Mouse (Mus musculus) embryonic facial prominence, embryonic 10.5 days (tissue): ENCODE measurements at regions not wholly inside any gene's neighbourhood (a gene's known extent, or its start where the extent isn't known, plus 50 kb on each side); places are given as distances from the start of the nearest gene placed in this dataset.
"Not testable (repeated sequence)": the region's sequence is repeated elsewhere in the genome, so short reads cannot be mapped to it uniquely, and the experiment has no call there.

Experiments used
- DNase-seq: peaks from one replicate; pipeline ENCODE4 v3.0.0-alpha.2; 2017; ENCODE audit warnings: low spot score
- H3K27ac ChIP-seq: fragments of 300-500 bp; sonication (generic); replicated peaks from 2 replicates; pipeline ENCODE4 v1.5.1; 2016; ENCODE audit warnings: mild to moderate bottlenecking
- H3K27me3 ChIP-seq: fragments of 300-500 bp; sonication (generic); replicated peaks from 2 replicates; pipeline ENCODE4 v1.6.1; 2016; ENCODE audit warnings: low read depth, mild to moderate bottlenecking; ENCODE audit not compliant: poor library complexity, severe bottlenecking
- H3K36me3 ChIP-seq: fragments of 300-500 bp; sonication (generic); replicated peaks from 2 replicates; pipeline ENCODE4 v1.6.1; 2016; ENCODE audit warnings: mild to moderate bottlenecking, moderate library complexity
- H3K4me1 ChIP-seq: fragments of 300-500 bp; sonication (generic); 2 replicates; pipeline ENCODE4 v1.6.1; 2016
- H3K4me3 ChIP-seq: fragments of 300-500 bp; sonication (generic); 2 replicates; pipeline ENCODE4 v1.5.1; 2016; ENCODE audit warnings: mild to moderate bottlenecking, moderate library complexity
- H3K9me3 ChIP-seq: fragments of 300-500 bp; sonication (generic); 2 replicates; pipeline ENCODE4 v1.6.1; 2016; ENCODE audit warnings: mild to moderate bottlenecking
- WGBS: fragments of 180-500 bp; shearing (Covaris S2); methylation state at CpG from one replicate; pipeline ENCODE4 v1.1.7; 2016; 5-methylcytosine and 5-hydroxymethylcytosine counted together

GRCm38 (mm10) chr1:81739392-81739791, 493.5 kb upstream of the Gm9747 start:
- Histone ChIP-seq H3K36me3 (no peaks in the 10 kb centered on the region), H3K4me1 (peaks cover 19% of the 10 kb centered on the region), H3K27ac (no peak overlapping the region), H3K9me3 (no peaks in the 10 kb centered on the region), H3K27me3 (no peaks in the 10 kb centered on the region), H3K4me3 (no peak overlapping the region)
- 52% methylated on average over 3 of the region's 3 CpGs for WGBS
- DNase-seq: no peak

GRCm38 (mm10) chr1:81739981-81740380, 492.9 kb upstream of the Gm9747 start:
- WGBS: 91% methylated on average over 1 of the region's 1 CpGs
- DNase-seq: no peak

DNA sequence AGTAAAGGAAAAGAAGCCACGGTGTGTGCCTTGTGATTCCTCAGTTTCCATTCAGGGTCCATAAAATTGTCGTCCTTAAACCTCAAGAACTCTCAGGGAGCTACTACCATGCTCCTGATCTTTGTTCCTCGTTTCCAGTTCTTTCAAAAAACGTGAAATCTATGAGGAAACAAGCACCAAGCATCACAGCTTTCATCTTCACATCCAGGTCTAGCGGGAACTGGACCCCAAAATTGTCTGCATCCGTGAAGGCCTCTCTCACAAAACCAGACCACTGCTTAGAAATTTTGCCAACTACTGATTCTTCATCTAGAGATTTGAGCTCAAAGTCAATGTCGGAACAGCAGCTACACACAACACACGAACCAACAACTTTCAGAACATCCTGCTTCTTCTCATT, 491.0 kb upstream of the Gm9747 start:
- H3K4me3 ChIP-seq, H3K9me3 ChIP-seq, H3K27me3 ChIP-seq, DNase-seq, H3K27ac ChIP-seq, H3K36me3 ChIP-seq: not testable (repeated sequence)
- 90% methylated on average over 8 of the region's 8 CpGs for WGBS
- H3K4me1 ChIP-seq: peaks cover 32% of the 10 kb centered on the region

More at GRCm38 (mm10) chr1:81739981-81740380, 492.9 kb upstream of the Gm9747 start:
- Histone ChIP-seq H3K27ac (no peak overlapping the region), H3K4me3 (no peak overlapping the region), H3K4me1 (peaks cover 24% of the 10 kb centered on the region), H3K9me3 (no peaks in the 10 kb centered on the region), H3K27me3 (no peaks in the 10 kb centered on the region), H3K36me3 (no peaks in the 10 kb centered on the region)

GRCm38 (mm10) chr1:81744524-81744923, 488.4 kb upstream of the Gm9747 start:
- 42% methylated on average over 8 of the region's 8 CpGs for WGBS
- no peaks in the 10 kb centered on the region for H3K27me3 ChIP-seq
- H3K27ac ChIP-seq: peak overlapping the region; percentile 70
- DNase-seq: peak; percentile 74
- no peak overlapping the region for H3K4me3 ChIP-seq
- H3K9me3 ChIP-seq: no peaks in the 10 kb centered on the region
- H3K36me3 ChIP-seq: no peaks in the 10 kb centered on the region
- H3K4me1 ChIP-seq: peaks cover 18% of the 10 kb centered on the region

DNA sequence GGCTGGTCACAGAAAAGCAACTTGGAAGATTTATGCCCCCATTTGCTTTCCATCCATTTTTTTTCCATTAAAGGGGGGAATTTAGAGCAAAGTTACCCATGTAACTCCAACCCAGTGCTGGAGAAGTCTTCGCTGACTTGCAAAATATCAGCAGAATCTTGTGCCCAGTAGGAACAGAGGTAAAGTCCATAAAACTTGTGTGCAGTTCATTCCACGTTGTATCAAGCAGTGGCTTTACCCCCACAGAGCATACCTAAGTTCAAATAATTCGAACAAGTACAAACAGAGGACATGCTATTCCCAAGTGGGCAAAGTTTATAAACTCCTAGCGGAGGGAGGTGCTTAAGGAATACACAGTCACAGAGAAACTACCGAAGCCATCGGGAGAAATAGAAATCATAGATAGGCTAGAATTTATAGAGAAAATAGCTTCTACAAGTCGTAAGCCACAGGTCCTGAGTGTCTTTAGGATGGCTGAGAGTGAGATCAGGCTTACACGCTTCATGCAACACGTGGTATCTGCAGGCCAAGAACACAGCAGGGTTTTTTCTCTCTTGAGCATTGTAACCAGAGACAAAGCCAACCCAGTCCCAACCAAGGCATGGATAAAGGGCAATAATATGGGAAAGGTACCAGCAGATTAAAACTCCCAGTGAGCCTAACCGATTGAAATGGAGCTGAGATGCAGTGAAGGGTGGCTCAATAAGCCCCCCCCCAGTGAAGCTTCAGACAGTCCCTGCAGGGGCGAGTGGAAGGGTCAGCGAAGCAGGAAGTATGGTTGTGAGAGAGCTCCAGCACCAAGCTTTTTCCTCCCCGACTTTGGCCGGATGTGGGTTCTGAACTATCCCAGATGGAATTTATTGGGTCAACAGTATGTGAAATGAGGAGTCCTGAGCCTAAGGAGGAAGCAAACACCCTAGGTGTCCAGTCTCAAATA, 487.6 kb upstream of the Gm9747 start:
- peak; percentile 15 for DNase-seq
- H3K9me3 ChIP-seq: no peaks in the 10 kb centered on the region

DNA sequence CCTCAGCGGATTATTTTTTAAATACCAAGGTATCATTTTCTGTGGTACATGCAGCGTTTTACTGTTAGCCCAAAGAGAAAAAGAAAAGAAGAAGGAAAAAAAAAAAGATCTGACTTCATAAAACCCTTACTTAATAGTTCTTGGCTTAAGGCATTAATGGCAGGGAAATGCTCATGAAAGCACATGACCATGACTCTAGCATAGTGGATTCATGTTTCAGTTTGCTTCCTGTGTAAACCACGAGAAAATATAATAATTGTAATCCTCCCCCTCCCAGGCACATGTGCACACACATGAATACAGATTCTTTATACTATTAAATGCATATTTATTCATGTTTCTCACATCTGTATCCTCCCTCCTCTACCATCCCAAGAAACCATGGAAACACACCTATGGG, 486.9 kb upstream of the Gm9747 start:
- H3K4me3 ChIP-seq: no peak overlapping the region
- no peaks in the 10 kb centered on the region for H3K27me3 ChIP-seq
- 85% methylated on average over 3 of the region's 3 CpGs for WGBS
- H3K9me3 ChIP-seq: no peaks in the 10 kb centered on the region
- no peak overlapping the region for H3K27ac ChIP-seq
- H3K4me1 ChIP-seq: peaks cover 18% of the 10 kb centered on the region
- no peak for DNase-seq
- no peaks in the 10 kb centered on the region for H3K36me3 ChIP-seq

More for the DNA sequence above, 487.6 kb upstream of the Gm9747 start:
- H3K4me1 ChIP-seq: peaks cover 18% of the 10 kb centered on the region
- H3K27ac ChIP-seq: peak overlapping the region; percentile 70
- 67% methylated on average over 14 of the region's 14 CpGs for WGBS
- no peaks in the 10 kb centered on the region for H3K36me3 ChIP-seq
- no peak overlapping the region for H3K4me3 ChIP-seq
- no peaks in the 10 kb centered on the region for H3K27me3 ChIP-seq

GRCm38 (mm10) chr1:81747025-81747424, 485.9 kb upstream of the Gm9747 start:
- Histone ChIP-seq H3K27me3 (no peaks in the 10 kb centered on the region), H3K4me3 (no peak overlapping the region), H3K9me3 (no peaks in the 10 kb centered on the region), H3K27ac (no peak overlapping the region; the same call in 1 of the 2 replicates), H3K4me1 (peaks cover 18% of the 10 kb centered on the region), H3K36me3 (no peaks in the 10 kb centered on the region)
- WGBS: 87% methylated on average over 3 of the region's 3 CpGs
- DNase-seq: no peak

DNA sequence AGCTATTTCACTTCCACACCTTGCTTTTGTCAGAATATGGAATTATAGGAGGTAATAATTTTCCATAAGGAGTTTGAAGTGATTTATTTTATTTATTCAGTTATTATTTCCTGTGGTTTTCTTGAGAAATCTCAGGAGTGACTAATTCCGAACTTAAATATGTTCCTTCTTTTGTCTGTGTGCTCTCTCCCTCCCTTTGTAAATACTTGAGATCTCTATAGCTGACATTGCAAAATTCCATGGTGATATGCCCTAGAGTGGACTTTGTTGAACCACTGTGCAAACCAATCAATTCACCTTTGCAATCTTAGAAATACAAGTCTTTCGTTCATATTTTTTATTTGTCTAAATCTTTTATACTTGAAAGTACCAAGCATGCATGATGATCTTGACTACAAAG, 478.8 kb upstream of the Gm9747 start:
- WGBS: 90% methylated on average over 2 of the region's 2 CpGs
- Histone ChIP-seq H3K27ac (no peak overlapping the region), H3K27me3 (no peaks in the 10 kb centered on the region), H3K9me3 (no peaks in the 10 kb centered on the region), H3K4me1 (no peaks in the 10 kb centered on the region), H3K36me3 (no peaks in the 10 kb centered on the region), H3K4me3 (no peak overlapping the region)
- DNase-seq: no peak

DNA sequence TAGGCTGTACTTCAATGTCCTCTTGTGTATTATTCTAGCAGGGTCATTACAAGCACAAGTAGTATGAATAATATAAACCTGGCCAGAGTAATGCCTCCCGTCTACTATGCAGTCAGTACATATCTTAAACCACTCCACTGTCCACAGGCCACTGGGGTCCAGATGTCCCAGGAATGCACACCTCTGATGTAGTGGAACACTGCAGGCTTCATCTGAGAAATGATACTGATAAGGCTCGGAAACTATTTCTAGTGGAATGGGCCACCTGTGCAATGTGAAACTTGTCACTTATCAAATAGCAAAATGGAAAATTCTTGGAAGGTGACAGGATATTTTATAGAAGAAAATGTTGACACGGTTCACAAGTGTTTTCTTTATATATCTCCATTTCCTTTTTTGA, 477.6 kb upstream of the Gm9747 start:
- no peak for DNase-seq
- Histone ChIP-seq H3K9me3 (no peaks in the 10 kb centered on the region), H3K4me3 (no peak overlapping the region), H3K36me3 (no peaks in the 10 kb centered on the region), H3K27me3 (no peaks in the 10 kb centered on the region), H3K4me1 (no peaks in the 10 kb centered on the region), H3K27ac (no peak overlapping the region)
- 85% methylated on average over 3 of the region's 3 CpGs for WGBS

GRCm38 (mm10) chr1:81755694-81756093, 477.2 kb upstream of the Gm9747 start:
- H3K27ac ChIP-seq: no peak overlapping the region
- H3K4me1 ChIP-seq: no peaks in the 10 kb centered on the region
- no peak overlapping the region for H3K4me3 ChIP-seq
- WGBS: 69% methylated on average over 2 of the region's 2 CpGs
- no peak for DNase-seq
- H3K9me3 ChIP-seq: no peaks in the 10 kb centered on the region
- no peaks in the 10 kb centered on the region for H3K27me3 ChIP-seq
- H3K36me3 ChIP-seq: no peaks in the 10 kb centered on the region

DNA sequence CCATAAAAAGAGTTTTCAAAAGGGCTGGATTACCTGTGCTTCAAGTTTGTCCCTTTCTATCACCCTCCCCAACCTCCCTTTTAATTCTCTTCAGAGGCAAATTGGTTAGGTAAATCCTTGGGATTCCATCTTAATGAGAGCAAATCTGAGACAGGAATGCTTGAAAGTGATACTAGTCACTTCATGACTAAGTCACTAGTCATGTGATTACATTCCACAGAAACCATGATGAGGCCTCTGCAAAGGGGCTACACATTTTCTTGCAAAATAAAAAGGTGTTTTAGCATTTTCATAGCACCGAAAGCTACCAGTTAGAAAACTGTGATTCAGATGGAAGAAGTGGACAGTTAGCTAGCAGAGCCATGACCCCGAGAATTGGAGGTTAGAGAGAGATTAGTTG, 473.0 kb upstream of the Gm9747 start:
- 76% methylated on average over 2 of the region's 2 CpGs for WGBS
- H3K36me3 ChIP-seq: no peaks in the 10 kb centered on the region
- H3K4me3 ChIP-seq: no peak overlapping the region
- no peak for DNase-seq
- H3K27me3 ChIP-seq: no peaks in the 10 kb centered on the region
- no peak overlapping the region for H3K27ac ChIP-seq
- H3K4me1 ChIP-seq: no peaks in the 10 kb centered on the region
- no peaks in the 10 kb centered on the region for H3K9me3 ChIP-seq

GRCm38 (mm10) chr1:81771704-81772103, 461.2 kb upstream of the Gm9747 start:
- Histone ChIP-seq H3K27ac (no peak overlapping the region), H3K36me3 (no peaks in the 10 kb centered on the region), H3K27me3 (no peaks in the 10 kb centered on the region), H3K4me3 (no peak overlapping the region), H3K9me3 (no peaks in the 10 kb centered on the region), H3K4me1 (no peaks in the 10 kb centered on the region)
- 95% methylated on average over 3 of the region's 3 CpGs for whole genome bisulfite sequencing
- no peak for DNase-seq

DNA sequence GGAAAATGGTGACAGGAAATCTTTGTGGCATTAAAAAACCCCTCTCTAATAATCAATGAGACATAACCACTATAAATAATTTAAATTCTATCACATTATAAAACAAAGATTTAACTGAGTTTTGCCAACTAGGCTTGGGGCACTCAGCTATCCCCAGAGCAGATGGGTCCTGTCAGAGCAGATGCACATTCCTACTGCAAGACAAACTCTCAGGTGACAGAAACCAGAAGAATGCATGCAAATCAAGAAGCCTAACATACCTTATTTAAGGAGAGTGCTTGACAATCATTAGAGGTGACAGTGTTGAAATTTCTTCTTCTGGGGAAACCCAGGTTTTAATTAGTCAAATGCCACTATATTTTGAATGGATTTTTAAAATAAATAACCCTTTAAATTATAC, 452.3 kb upstream of the Gm9747 start:
- Histone ChIP-seq H3K27me3 (no peaks in the 10 kb centered on the region), H3K27ac (no peak overlapping the region), H3K9me3 (no peaks in the 10 kb centered on the region), H3K36me3 (no peaks in the 10 kb centered on the region), H3K4me1 (no peaks in the 10 kb centered on the region), H3K4me3 (no peak overlapping the region)
- DNase-seq: no peak
